Mouse (Mus musculus) cerebellum, postnatal 14 days (tissue): Measurements from ENCODE around the gene Gjc1.

Experiments
- DNase-seq, 2 experiments: peaks; one replicate each; pipeline ENCODE4 v3.0.0; 2021; ENCODE audit warnings: mixed read lengths in 2 of 2

Gjc1 gene

DNA sequence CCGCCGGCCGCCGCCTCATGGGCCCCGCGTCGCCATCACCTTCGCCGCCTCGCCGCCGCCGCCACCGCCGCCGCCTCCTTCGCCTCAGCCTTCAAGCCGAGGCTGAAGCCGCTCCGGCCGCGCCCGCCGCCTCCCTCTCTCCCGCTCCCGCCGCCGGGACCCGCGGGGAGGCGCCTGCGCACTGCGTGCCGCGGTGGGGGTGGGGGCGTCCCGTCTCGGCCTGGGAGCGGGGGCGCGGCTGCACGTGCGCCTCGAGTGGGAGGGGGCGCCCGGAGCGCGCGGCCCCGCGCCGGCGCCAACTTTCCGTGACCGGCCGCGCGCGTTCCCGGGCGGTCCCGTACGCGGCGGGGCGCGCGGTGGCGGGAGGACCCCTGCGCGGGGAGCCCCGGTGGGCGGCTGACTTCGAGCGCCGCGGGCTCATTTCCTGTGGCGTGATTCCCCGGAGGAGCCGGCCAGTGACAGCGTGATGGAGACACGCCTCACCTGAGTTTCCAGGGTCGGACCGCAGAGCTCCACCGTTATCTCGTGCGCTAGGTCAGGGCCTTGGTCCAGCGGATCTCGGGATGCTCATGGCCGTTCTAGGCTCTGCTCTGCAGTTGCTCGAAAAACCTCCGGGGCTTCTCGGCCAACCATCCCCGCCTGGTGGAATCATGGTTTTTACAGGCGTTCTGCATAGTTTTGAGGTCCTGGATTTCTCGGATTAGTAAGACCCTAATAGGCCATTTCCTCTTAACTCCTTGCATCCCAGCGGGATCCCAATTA lies at the start of gene Gjc1:
TSS of gene Gjc1 (minus strand) at position 680 of the 762 bp plus-strand sequence.
- DNase-seq: peak; percentile 77 to 81

- peak; percentile 85 to 89 for DNase-seq
Measured at GRCm38 (mm10) chr11:102864272-102864671, 44.8 kb upstream of the Gjc1 start.

DNA sequence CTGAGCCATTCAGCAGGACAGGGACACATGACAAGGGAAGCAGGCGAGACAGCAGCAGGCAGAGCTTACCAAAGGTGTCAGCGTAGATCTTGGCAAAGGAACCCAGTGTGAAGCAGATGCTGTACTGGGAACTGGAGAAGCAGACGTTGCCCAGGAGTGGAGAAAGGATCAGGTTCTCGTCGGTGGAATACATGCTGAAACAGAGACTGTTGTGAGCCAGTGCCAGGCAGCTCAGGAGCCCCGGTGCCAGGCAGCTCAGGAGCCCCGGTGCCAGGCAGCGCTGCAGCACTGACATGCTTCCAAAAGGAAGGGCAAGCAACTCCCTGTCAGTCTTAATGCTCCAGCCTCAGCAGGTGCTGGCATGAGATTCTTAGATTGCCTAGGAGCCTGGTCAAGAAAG lies 40.4 kb upstream of the Gjc1 start:
- DNase-seq: peak; percentile 77 to 85

DNA sequence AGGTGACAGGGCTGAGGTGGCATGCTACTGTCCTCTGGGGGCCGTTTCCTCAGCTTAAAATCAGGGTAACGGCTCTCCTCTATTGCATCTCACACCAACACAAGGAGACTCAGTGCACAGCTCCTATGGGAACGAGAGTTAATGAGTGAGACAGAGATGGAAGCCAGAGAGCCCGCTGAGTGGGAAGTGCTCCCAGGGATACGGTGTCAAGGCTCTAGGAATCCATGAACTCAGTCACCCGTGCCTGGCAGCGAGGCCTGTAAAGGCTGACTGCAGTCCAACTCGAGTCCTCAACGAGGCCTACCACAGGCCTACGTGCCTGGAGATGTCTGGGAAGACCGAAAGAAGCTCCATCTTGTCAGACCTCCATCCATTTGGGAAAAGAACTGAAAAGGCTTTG lies 39.5 kb upstream of the Gjc1 start:
- peak; percentile 57 to 67 for DNase-seq

- DNase-seq: no peak
Measured at GRCm38 (mm10) chr11:102855941-102856340, 36.4 kb upstream of the Gjc1 start.

DNA sequence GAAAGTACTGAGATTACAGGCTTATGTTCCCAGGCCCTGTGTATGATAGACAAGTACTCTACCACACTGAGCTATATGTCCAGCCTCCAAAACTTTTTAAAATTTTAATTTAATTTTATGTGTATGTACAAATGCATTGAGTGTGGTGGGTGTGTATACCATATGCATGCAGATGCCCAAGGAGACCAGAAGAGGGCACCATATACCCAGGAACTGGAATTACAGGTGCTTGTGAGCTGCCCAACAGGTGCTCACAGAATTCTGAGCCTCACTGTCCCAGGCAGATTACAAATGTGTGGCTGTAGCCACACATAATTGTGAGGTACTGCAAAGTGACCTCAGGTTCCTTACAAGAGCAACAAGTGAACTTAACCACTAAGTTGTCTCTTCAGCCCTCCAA lies 34.3 kb upstream of the Gjc1 start:
- DNase-seq: peak; percentile 29 to 32

DNA sequence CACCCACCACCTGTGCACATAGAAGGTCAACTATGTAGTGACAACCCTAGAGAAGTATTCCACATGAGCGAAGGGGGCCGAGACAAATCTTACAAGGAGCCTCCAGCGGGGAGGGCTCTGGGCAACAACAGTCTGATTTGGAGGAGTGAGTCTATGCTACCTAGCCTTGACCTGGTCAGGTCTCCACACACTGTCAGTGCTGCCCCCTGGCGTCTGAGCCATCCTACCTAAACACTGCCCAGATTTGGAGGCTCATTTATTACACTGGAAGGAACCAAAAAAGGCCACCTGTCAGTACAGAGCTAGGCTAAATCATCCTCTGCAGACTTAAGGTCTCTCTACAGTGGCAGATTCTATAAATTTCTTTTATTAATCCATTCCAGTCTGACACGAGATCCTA lies 32.4 kb upstream of the Gjc1 start:
- peak; percentile 79 to 88 for DNase-seq

GRCm38 (mm10) chr11:102845926-102846325 lies 26.4 kb upstream of the Gjc1 start:
- DNase-seq: no peak

GRCm38 (mm10) chr11:102838616-102839150 lies 19.2 kb upstream of the Gjc1 start:
- no peak for DNase-seq

- no peak for DNase-seq
Measured at GRCm38 (mm10) chr11:102838126-102838525, 18.6 kb upstream of the Gjc1 start.

- no peak for DNase-seq
Measured at GRCm38 (mm10) chr11:102837385-102837784, 17.9 kb upstream of the Gjc1 start.

GRCm38 (mm10) chr11:102836146-102836545 lies 16.6 kb upstream of the Gjc1 start:
- DNase-seq: no peak

GRCm38 (mm10) chr11:102835549-102835948 lies 16.0 kb upstream of the Gjc1 start, which contains the start of gene Higd1b:
Gene Higd1b, plus strand, starts transcription at chr11:102835849.
- DNase-seq: no peak

GRCm38 (mm10) chr11:102834219-102834618 lies 14.7 kb upstream of the Gjc1 start:
- no peak for DNase-seq

DNA sequence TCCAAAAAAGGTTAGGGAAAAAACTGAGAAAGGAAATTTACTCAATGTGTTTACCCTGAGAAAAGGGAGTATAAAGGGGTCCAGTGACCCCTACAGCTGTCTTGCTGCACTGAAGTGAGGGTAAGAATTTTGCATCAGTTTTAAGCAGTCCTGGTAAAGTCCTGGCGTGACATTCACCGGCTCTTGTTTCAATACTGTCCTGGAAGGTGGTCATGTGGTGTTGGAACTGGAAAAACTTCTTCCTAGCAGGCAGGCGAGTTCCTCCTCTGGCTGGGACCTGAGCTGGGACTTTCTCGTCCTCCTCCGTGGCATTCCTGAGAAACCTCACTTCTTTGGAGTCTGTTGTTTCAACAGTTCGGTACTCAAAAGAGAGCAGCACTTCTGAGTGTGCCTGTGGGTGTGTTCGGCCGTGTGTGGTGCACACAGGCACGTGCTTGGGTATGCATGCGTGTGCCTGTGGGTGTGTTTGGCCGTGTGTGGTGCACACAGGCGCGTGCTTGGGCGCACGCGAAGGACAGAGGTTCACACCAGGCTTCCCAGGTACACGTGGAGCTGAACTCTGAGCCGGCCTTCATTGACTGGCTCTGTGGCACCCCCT lies 13.3 kb upstream of the Gjc1 start:
- DNase-seq: no peak

GRCm38 (mm10) chr11:102830276-102830675 lies 10.8 kb upstream of the Gjc1 start:
- DNase-seq: no peak

DNA sequence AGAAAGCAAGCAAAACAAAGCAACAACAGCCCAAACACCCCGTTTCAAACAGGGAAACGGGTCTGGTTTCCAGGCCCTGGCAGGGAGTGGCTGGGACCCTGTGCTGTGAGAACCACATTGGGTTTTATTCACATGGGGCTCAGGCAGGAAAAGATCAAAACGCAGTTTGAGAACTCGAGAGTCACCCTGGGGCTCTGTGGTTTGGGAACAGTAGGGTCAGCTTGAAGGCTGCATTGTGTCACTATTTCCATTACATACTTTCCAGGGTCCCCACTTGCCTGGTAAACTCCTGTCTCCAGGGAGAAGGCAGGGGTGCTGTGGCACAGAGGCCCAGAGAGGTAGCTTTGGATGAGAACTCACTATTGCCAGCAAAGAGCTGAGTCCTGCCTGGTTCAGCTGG lies 7.6 kb upstream of the Gjc1 start:
- DNase-seq: no peak

DNA sequence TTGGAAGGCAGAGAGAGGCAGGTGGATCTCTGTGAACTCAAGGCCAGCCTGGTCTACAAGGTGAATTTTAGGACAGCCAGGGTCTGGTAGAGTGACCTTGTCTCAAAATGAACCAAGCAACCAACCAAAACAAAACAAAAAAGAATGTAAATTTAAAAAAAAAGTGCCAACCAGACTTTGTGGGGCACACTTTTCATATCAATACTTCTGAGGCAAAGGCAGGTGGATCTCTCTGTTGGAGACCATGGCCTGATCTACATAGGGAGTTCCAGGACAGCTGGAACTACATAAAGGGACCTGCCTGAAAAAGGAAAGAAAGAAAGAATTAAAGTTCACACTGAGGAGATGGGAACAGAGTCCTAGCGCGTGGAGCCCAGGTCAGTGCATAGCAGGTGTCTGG lies 7.0 kb upstream of the Gjc1 start:
- no peak for DNase-seq

DNA sequence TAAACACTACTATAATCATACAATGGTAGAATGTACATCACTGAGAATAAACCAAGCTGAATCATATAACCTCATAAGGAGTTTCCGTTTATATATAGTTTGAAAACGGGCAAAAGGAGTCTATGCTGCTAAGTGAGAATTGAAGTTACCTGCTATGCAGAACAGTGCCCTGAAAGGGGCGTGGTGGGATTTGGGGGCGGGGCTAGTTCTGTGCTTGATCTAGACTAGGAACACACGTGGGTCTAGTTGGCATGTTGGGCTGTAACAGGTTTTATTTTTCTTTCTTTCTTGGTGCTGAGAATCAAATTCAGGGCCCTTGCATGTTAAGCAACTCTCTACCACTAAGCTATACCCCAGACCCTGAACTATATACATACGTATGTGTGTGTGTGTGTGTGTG lies 1.7 kb upstream of the Gjc1 start:
- DNase-seq: no peak

- no peak for DNase-seq
Measured at GRCm38 (mm10) chr11:102820432-102820831, 932 bp upstream of the Gjc1 start.

- DNase-seq: no peak
Measured at GRCm38 (mm10) chr11:102819783-102820385, 384 bp upstream of the Gjc1 start.

DNA sequence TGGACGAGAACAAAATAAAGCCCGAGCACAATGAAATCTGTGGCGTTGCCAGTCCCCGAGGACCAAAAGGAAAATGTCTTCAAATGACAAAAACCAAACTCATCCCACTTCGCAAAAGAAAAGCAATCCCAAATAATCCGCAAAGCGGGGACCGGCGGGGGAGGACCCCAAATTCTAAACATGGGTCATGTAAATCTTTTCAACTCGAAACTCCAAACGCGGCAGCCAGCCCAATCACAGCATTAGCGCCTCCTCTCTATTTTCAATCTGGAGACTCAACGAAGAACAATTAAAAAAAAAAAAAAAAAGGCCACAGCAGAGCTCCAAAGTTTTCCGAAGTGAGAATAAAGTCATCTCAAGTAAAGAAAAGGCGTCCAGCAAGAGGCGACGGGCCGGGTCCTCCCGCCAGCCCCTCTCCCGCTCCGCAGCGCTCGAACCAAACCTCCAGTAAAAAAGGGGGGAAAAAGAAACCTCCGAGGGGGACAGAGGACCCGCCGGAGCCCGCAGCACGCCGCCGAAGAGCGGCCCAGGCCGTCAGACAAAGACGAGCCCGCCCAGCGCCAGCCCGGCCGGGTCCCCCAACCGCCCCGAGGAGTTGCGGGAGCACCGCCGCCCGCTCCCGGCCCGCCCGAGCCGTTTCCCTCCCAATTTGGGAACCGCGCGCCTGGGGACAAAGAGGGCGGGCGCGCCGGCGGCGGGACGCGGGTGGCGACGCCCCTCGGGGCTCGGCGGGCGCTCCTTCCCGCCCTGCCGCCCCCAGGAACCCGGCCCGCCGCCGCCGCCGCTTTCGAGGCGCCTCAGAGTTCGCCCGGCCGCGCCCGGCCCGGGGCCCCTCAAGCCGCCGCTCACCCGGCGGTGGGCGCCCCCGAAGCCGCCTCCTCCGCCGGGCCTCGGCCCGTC lies 1.1 kb downstream of the Gjc1 start:
- peak; percentile 39 to 44 for DNase-seq

- no peak for DNase-seq
Measured at GRCm38 (mm10) chr11:102814881-102815280, 4.6 kb downstream of the Gjc1 start.
